Mouse (Mus musculus): ENCODE measurements around the gene D16Ertd472e. TPM values are rescaled to one million over a fixed set of nuclear protein-coding genes. Genes with fewer than 3 reads are reported as not detected.

D16Ertd472e gene
- total and polyA plus RNA-seq, 2 experiments from 2014 or later: 6.1 to 6.3 TPM

- no peaks in the 10 kb centered on the region for H3K27me3 ChIP-seq (ENCODE audit: insufficient read depth, low read length)
- no peak overlapping the region for H3K4me3 ChIP-seq (ENCODE audit: low read length)
- H3K4me2 ChIP-seq (ENCODE audit: low read depth, low read length): no peak overlapping the region
- no peaks in the 10 kb centered on the region for H3K4me1 ChIP-seq (ENCODE audit: insufficient read depth, low read length)
- DNase-seq (ENCODE audit: low spot score): no peak
- H3K9ac ChIP-seq (replicated peaks; ENCODE audit: low read length): no peak overlapping the region
- no peaks in the 10 kb centered on the region for H3K9me3 ChIP-seq (ENCODE audit: low read length)
- no peak overlapping the region for H3K27ac ChIP-seq
- 95% methylated on average over 4 of the region's 4 CpGs for WGBS
- ATAC-seq: no peak
- no peak for TF ChIP-seq CTCF (IDR thresholded peaks at IDR 0.05; ENCODE audit: low read depth)
- H3K36me3 ChIP-seq (ENCODE audit: insufficient read depth, low read length): no peaks in the 10 kb centered on the region; the same call in 1 of the 2 replicates
These were observed 18.9 kb downstream of the D16Ertd472e start for GRCm38 (mm10) chr16:78557573-78557972.

GRCm38 (mm10) chr16:78554911-78555648, 21.4 kb downstream of the D16Ertd472e start:
- H3K4me1 ChIP-seq (ENCODE audit: insufficient read depth, low read length): no peaks in the 10 kb centered on the region
- H3K36me3 ChIP-seq (ENCODE audit: insufficient read depth, low read length): no peaks in the 10 kb centered on the region; the same call in 1 of the 2 replicates
- ATAC-seq (no peak), DNase-seq (ENCODE audit: low spot score) (no peak)
- no peak overlapping the region for H3K27ac ChIP-seq
- H3K9me3 ChIP-seq (ENCODE audit: low read length): no peaks in the 10 kb centered on the region
- WGBS: 78% methylated on average over 10 of the region's 10 CpGs
- H3K4me2 ChIP-seq (ENCODE audit: low read depth, low read length): no peak overlapping the region
- H3K9ac ChIP-seq (replicated peaks; ENCODE audit: low read length): no peak overlapping the region
- TF ChIP-seq CTCF (IDR thresholded peaks at IDR 0.05; ENCODE audit: low read depth): no peak
- H3K27me3 ChIP-seq (ENCODE audit: insufficient read depth, low read length): no peaks in the 10 kb centered on the region
- H3K4me3 ChIP-seq (ENCODE audit: low read length): no peak overlapping the region

DNA sequence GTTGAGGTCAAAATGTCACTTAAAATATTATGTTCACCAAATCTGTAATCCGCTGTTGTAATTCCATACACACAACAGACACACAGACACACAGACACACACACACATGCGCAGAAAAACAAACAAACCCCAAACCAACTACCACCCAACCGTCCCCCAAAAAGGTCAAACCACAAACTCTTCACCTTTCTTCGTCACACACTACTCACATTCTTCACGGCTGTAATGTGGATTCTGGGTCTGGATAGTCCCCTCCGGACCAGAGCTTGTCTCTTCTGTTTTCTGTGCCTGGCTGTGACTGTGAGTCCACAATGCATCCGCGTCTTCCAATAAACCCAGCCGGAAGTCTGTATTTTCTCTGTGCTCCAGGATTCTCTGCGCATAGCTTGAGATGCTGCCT, 29.1 kb downstream of the D16Ertd472e start:
- TF ChIP-seq CTCF (IDR thresholded peaks at IDR 0.05; ENCODE audit: low read depth): no peak
- DNase-seq (ENCODE audit: low spot score): no peak
- Histone ChIP-seq H3K9me3 (ENCODE audit: low read length) (no peaks in the 10 kb centered on the region; the same call in 1 of the 2 replicates), H3K27ac (no peak overlapping the region), H3K9ac (replicated peaks; ENCODE audit: low read length) (no peak overlapping the region), H3K4me1 (ENCODE audit: insufficient read depth, low read length) (no peaks in the 10 kb centered on the region), H3K27me3 (ENCODE audit: insufficient read depth, low read length) (no peaks in the 10 kb centered on the region), H3K36me3 (ENCODE audit: insufficient read depth, low read length) (peaks cover 12% of the 10 kb centered on the region; the same call in 1 of the 2 replicates), H3K4me3 (ENCODE audit: low read length) (no peak overlapping the region), H3K4me2 (ENCODE audit: low read depth, low read length) (no peak overlapping the region)
- 96% methylated on average over 10 of the region's 10 CpGs for WGBS
- no peak for ATAC-seq

DNA sequence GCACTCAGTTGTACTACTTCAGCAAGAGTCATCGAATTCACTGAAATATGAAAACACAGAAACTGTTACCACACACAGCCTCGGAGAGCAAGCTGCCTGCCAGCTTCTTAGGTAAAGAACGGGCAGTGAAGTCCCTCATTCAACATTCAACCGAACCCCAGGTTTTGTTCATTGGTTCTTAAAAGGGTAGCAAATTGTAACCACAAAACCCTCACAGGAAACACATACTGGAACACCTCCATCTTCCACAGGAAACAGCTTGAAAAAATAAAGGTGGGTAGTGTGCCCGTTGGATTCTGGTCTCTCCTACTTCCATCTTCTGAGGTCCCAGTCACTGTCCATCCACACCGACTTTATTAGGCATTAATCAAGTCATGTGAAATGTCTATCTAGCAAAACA, 30.0 kb downstream of the D16Ertd472e start:
- Histone ChIP-seq H3K27me3 (ENCODE audit: insufficient read depth, low read length) (no peaks in the 10 kb centered on the region), H3K4me2 (ENCODE audit: low read depth, low read length) (no peak overlapping the region), H3K9me3 (ENCODE audit: low read length) (no peaks in the 10 kb centered on the region; the same call in 1 of the 2 replicates), H3K4me1 (ENCODE audit: insufficient read depth, low read length) (no peaks in the 10 kb centered on the region), H3K36me3 (ENCODE audit: insufficient read depth, low read length) (peaks cover 12% of the 10 kb centered on the region; the same call in 1 of the 2 replicates), H3K27ac (no peak overlapping the region), H3K9ac (replicated peaks; ENCODE audit: low read length) (no peak overlapping the region), H3K4me3 (ENCODE audit: low read length) (no peak overlapping the region)
- DNase-seq (ENCODE audit: low spot score) (no peak), ATAC-seq (no peak)
- WGBS: 96% methylated on average over 6 of the region's 6 CpGs
- TF ChIP-seq CTCF (IDR thresholded peaks at IDR 0.05; ENCODE audit: low read depth): no peak

DNA sequence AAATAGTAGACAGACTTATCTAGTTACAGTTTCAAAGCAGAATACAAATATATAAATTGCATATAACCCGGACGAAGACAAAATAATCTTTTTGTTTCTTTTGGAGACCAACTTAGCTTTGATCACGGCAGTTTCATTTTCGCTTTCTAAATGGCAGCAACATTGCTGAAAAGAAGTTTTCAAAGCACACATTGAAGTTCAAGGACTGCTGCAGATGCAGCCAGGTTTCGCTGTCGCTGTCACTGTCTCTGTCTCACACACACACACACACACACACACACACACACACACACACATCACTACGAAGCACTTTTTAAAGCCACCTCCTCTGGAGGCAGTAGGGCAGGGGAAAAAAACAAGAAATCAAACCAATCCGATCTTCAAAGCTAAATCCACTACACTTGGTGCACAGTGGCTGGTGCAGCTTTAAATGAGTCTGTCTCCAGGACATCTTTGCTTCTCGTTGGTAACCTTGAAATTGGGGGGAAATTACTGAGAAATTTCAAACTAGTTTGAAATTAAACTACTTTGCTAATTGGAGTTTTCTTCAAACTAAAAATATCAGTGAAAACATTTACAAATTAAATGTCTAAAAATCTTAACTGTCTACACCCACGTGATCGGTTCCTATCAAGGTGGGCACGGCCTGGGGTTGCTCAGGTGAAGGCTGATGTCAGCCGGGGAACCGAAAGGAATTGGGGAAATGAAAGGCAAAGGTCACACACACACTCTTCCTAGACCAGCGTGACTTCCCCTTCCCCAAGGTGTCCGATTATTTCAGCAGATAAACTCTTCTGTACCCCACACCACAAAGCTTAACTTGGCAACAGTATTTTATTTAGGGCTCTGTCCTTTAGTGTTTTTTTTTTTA, 35.9 kb downstream of the D16Ertd472e start:
- H3K4me1 ChIP-seq (ENCODE audit: insufficient read depth, low read length): no peaks in the 10 kb centered on the region
- no peaks in the 10 kb centered on the region for H3K27me3 ChIP-seq (ENCODE audit: insufficient read depth, low read length)
- 84% methylated on average over 16 of the region's 16 CpGs for WGBS
- no peak for ATAC-seq
- no peak overlapping the region for H3K4me2 ChIP-seq (ENCODE audit: low read depth, low read length)
- H3K4me3 ChIP-seq (ENCODE audit: low read length): no peak overlapping the region
- H3K9me3 ChIP-seq (ENCODE audit: low read length): no peaks in the 10 kb centered on the region
- TF ChIP-seq CTCF (IDR thresholded peaks at IDR 0.05; ENCODE audit: low read depth): no peak
- H3K36me3 ChIP-seq (ENCODE audit: insufficient read depth, low read length): peaks cover 5% of the 10 kb centered on the region; the same call in 1 of the 2 replicates
- H3K9ac ChIP-seq (replicated peaks; ENCODE audit: low read length): no peak overlapping the region
- H3K27ac ChIP-seq: no peak overlapping the region
- no peak for DNase-seq (ENCODE audit: low spot score)

- no peak for TF ChIP-seq CTCF (IDR thresholded peaks at IDR 0.05; ENCODE audit: low read depth)
- H3K4me2 ChIP-seq (ENCODE audit: low read depth, low read length): no peak overlapping the region
- H3K36me3 ChIP-seq (ENCODE audit: insufficient read depth, low read length): no peaks in the 10 kb centered on the region
- H3K4me1 ChIP-seq (ENCODE audit: insufficient read depth, low read length): no peaks in the 10 kb centered on the region
- 89% methylated on average over 8 of the region's 8 CpGs for WGBS
- H3K9me3 ChIP-seq (ENCODE audit: low read length): no peaks in the 10 kb centered on the region
- no peak overlapping the region for H3K27ac ChIP-seq
- ATAC-seq: no peak
- no peaks in the 10 kb centered on the region for H3K27me3 ChIP-seq (ENCODE audit: insufficient read depth, low read length)
- no peak overlapping the region for H3K4me3 ChIP-seq (ENCODE audit: low read length)
- DNase-seq (ENCODE audit: low spot score): no peak
- H3K9ac ChIP-seq (replicated peaks; ENCODE audit: low read length): no peak overlapping the region
These were observed 38.6 kb downstream of the D16Ertd472e start for GRCm38 (mm10) chr16:78537798-78538422.

Measured in hindbrain, postnatal 0 days (tissue).